Mouse (Mus musculus): ENCODE results near the gene Sdsl. TPM values are rescaled to one million over a fixed set of nuclear protein-coding genes. Genes with fewer than 3 reads are reported as not detected.

Sdsl gene
- polyA plus RNA-seq, 1 experiment = not detected

DNA sequence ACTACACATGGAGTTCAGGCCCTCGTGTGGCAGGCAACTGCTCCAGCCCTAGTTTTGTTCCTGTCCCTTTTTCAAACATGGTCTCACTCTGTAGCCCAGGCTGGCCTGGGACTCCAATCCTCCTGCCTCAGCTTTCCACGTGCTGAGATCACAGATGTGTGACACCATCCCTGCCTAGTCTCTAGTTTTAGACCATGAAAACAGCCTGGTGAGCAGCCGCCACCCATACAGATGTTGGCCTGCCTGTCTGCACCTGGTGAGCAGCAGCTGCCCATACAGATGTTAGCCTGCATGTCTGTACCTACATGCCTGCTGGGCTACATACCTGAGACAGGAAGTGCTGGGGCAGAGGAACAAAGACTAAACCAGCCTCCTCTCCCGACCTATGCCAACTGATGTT is 26.6 kb upstream of the Sdsl start:
- Histone ChIP-seq H3K4me1 (ENCODE audit: control insufficient read depth, insufficient read depth, low read length) (peaks cover 26% of the 10 kb centered on the region), H3K27ac (ENCODE audit: insufficient read depth, low read depth, low read length) (no peak overlapping the region), H3K4me3 (ENCODE audit: insufficient read depth, low read depth, low read length) (no peak overlapping the region)
- TF ChIP-seq CTCF (IDR thresholded peaks at IDR 0.05; ENCODE audit: insufficient read depth, low read depth, low read length) (no peak), POLR2A (IDR thresholded peaks at IDR 0.05; ENCODE audit: insufficient read depth, low read depth, low read length) (no peak)
- WGBS = 94% methylated on average over 4 of the region's 4 CpGs

DNA sequence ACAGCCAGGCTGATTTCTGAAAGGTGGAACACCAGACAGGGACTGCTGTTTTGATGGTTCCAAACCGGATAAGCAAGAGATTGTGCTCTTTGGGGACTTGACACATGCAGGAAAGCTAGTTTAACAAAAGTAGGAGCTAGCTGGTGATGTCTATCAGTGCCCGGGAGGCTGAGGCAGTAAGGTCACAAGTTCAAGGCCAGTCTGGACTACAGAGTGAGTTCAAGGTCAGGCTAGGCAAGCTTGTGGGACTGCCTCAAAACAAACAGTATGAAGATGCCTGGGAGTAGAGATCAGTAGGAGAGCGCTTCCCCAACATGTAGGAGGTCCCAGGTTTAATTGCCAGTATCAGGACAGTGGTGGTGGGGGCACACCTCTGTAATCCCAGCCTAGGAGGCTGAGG is 24.5 kb upstream of the Sdsl start:
- Histone ChIP-seq H3K4me1 (ENCODE audit: control insufficient read depth, insufficient read depth, low read length) (peaks cover 19% of the 10 kb centered on the region), H3K4me3 (ENCODE audit: insufficient read depth, low read depth, low read length) (no peak overlapping the region), H3K27ac (ENCODE audit: insufficient read depth, low read depth, low read length) (no peak overlapping the region)
- WGBS = 94% methylated on average over 3 of the region's 3 CpGs
- no peak for TF ChIP-seq CTCF (IDR thresholded peaks at IDR 0.05; ENCODE audit: insufficient read depth, low read depth, low read length)
- no peak for TF ChIP-seq POLR2A (IDR thresholded peaks at IDR 0.05; ENCODE audit: insufficient read depth, low read depth, low read length)

DNA sequence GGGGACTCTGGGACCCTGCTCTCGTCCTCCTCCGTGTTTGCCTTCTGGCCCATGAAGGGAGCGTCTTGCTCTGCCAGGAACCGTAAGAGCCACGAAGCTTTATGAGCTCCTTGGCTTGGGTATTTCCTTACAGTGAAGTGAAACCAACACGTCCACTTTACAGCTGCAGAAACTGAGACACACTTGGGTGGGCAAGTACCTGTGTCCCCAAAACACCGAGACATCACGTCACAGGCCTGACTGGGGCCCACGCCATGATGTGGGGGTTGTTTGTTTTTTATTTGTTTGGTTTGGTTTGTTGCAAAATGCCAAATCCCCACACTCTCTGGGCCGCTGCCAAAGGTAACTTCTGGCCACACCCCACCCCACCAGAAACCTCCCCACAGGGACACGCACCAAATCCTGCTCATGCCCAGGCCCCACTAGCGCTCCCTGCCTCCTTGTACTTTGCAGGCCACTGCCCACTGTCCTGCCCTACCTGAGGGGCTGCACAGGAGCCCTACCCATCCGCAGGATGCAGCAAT is 23.2 kb upstream of the Sdsl start:
- 91% methylated on average over 13 of the region's 13 CpGs for WGBS
- Histone ChIP-seq H3K4me3 (ENCODE audit: insufficient read depth, low read depth, low read length) (no peak overlapping the region), H3K4me1 (ENCODE audit: control insufficient read depth, insufficient read depth, low read length) (peaks cover 18% of the 10 kb centered on the region), H3K27ac (ENCODE audit: insufficient read depth, low read depth, low read length) (no peak overlapping the region)
- TF ChIP-seq CTCF (IDR thresholded peaks at IDR 0.05; ENCODE audit: insufficient read depth, low read depth, low read length) = no peak
- no peak for TF ChIP-seq POLR2A (IDR thresholded peaks at IDR 0.05; ENCODE audit: insufficient read depth, low read depth, low read length)

DNA sequence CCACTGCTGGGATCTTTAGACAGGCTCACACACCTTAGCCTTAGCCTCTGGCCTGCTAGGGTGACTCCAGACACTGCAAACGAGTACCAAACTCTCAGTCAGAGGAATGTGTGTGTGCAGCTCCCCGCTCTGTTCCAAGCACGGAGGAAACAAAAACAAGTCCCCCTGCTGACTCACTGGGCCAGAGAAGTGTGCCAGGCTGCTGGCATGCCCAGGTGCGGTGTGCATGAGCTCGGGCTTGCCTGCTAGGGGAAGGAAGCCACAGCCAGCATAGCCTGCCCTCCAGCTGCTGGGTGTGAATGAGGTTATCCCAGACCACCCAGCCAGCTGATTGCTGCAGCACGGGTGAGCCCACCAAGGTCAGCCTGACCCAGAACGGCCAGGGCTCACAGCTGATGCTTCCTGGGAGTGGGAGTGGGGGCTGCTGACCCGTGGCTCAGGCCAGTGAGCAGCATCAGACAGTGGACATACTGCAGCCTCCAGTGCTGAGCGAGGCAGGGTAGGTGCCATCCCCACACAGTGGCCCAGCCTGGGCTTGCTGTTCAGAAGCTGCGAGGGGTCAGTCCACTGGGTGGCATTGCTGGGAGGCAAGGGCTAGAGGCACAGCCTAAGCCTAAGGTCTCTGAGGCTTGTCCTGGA is 22.6 kb upstream of the Sdsl start:
- WGBS = 60% methylated on average over 10 of the region's 10 CpGs
- Histone ChIP-seq H3K27ac (ENCODE audit: insufficient read depth, low read depth, low read length) (no peak overlapping the region), H3K4me1 (ENCODE audit: control insufficient read depth, insufficient read depth, low read length) (peaks cover 22% of the 10 kb centered on the region), H3K4me3 (ENCODE audit: insufficient read depth, low read depth, low read length) (no peak overlapping the region)
- no peak for TF ChIP-seq POLR2A (IDR thresholded peaks at IDR 0.05; ENCODE audit: insufficient read depth, low read depth, low read length)
- TF ChIP-seq CTCF (IDR thresholded peaks at IDR 0.05; ENCODE audit: insufficient read depth, low read depth, low read length) = no peak

DNA sequence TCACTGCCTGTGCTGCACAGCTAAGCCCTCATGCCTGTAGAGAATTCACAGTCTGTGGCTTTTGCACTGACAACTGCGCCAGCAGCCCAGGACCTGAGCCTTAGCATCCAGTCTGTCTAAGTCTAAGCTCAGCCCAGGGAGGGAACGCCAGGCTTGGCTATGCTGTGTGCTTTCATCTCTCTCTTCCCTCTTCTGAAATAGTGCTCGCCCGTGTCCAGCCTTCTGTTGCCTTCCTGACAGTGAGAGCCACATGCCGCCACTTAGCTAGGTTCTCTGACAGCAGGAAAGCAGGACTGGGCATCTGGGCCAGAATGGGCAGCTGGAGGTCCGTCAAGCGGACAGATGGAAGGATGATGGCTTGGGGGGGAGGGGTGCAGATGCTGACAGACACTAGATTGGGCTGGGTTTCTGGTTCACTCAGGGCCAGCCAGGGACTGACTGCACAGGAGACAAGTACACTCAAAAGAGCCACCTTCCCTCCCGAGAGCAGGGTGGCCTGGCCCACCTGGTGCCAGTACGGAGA is 21.3 kb upstream of the Sdsl start:
- TF ChIP-seq CTCF (IDR thresholded peaks at IDR 0.05; ENCODE audit: insufficient read depth, low read depth, low read length) = no peak
- TF ChIP-seq POLR2A (IDR thresholded peaks at IDR 0.05; ENCODE audit: insufficient read depth, low read depth, low read length) = no peak
- H3K4me1 ChIP-seq (ENCODE audit: control insufficient read depth, insufficient read depth, low read length) = peaks cover 22% of the 10 kb centered on the region
- no peak overlapping the region for H3K4me3 ChIP-seq (ENCODE audit: insufficient read depth, low read depth, low read length)
- WGBS = 88% methylated on average over 9 of the region's 9 CpGs
- H3K27ac ChIP-seq (ENCODE audit: insufficient read depth, low read depth, low read length) = no peak overlapping the region

DNA sequence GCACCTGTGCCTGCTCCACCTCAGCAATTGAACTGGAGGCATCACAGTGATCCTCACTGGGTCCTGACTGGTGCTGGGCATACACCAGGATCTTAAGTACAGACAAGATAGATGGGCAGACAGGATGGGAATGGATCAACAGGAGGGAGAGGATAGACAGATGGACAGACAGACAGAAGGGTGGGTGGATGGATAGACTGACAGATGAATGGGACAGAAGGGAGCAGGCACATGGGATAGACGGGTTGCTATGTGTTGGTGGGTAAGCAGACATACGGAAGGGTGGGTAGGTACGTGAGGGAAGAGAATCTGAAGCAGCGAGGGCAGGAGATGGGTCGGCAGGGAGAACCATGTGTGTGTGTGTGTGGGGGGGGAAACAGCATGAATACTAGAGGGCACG is 20.8 kb upstream of the Sdsl start:
- Histone ChIP-seq H3K27ac (ENCODE audit: insufficient read depth, low read depth, low read length) (no peak overlapping the region), H3K4me1 (ENCODE audit: control insufficient read depth, insufficient read depth, low read length) (peaks cover 22% of the 10 kb centered on the region), H3K4me3 (ENCODE audit: insufficient read depth, low read depth, low read length) (no peak overlapping the region)
- TF ChIP-seq POLR2A (IDR thresholded peaks at IDR 0.05; ENCODE audit: insufficient read depth, low read depth, low read length) (no peak), CTCF (IDR thresholded peaks at IDR 0.05; ENCODE audit: insufficient read depth, low read depth, low read length) (no peak)
- WGBS = 91% methylated on average over 6 of the region's 6 CpGs

DNA sequence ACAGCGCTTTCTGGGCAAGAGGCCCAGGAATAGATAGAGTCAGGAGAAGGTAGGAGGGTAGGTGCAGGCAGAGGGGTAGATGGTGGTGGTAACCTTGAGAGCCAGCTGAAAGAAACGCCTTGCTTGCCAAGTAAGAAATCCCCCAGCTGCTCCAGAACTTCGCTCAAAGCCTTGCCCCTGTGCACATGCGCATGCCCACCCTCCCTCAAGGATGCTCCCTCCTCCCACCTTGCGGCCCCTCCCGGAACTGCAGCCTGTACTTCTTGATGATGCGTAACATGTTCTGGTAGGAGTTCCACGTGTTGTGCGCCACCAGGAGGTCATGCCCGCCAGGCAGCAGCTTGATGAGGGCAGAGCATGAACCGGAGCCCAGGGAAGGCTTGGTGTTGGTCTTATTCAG is 19.8 kb upstream of the Sdsl start:
- H3K4me1 ChIP-seq (ENCODE audit: control insufficient read depth, insufficient read depth, low read length) = peaks cover 22% of the 10 kb centered on the region
- 61% methylated on average over 11 of the region's 11 CpGs for WGBS
- no peak overlapping the region for H3K4me3 ChIP-seq (ENCODE audit: insufficient read depth, low read depth, low read length)
- TF ChIP-seq POLR2A (IDR thresholded peaks at IDR 0.05; ENCODE audit: insufficient read depth, low read depth, low read length) = no peak
- no peak overlapping the region for H3K27ac ChIP-seq (ENCODE audit: insufficient read depth, low read depth, low read length)

DNA sequence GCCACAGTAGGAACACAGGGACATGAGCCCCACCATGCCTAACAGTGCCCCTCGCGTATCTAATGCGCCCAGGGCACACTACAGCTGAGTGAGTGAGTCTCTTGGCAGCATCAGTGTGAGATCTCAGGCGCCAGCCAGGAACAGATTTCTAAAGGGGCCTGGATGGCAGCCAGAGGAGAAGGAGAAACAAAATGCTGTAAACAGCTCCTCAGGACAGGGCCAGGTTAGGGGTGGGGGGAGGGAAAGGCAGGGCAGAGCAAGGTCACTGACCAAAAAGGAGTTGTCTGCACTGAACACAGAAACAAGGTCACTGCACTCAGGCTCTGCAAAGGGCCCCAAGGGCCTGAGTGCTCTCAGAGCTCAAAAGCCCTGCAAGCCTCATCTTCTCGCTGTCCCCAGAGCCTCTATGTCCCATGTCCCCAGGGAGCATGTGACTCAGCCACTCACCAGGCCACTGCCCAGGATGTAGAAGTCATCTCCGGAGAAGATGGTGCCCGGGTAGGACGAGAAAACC is 18.1 kb upstream of the Sdsl start:
- peak overlapping the region; percentile 50; the same call in 1 of the 2 replicates for H3K27ac ChIP-seq (ENCODE audit: insufficient read depth, low read depth, low read length)
- TF ChIP-seq POLR2A (IDR thresholded peaks at IDR 0.05; ENCODE audit: insufficient read depth, low read depth, low read length) (no peak), CTCF (IDR thresholded peaks at IDR 0.05; ENCODE audit: insufficient read depth, low read depth, low read length) (no peak)
- 52% methylated on average over 8 of the region's 8 CpGs for WGBS
- H3K4me3 ChIP-seq (ENCODE audit: insufficient read depth, low read depth, low read length) = no peak overlapping the region
- peaks cover 22% of the 10 kb centered on the region for H3K4me1 ChIP-seq (ENCODE audit: control insufficient read depth, insufficient read depth, low read length)

DNA sequence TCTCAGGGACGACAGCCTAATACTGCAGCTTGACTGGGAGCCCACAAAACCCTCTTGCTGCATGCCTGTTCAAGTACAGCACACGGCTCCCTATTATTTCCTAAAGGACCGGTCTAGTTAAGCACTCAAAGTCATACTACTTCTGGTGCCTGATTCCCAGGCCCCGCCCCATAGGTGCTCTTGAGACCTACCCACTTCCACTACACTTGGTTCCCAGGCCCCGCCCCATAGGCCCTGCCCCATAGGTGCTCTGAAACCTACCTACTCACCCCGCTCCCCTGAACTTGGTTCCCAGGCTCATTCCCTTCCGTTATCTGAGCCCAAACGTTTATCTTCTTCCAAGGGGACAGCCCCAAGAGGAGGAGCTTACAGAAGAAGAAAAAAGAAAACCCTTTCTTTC is 15.2 kb upstream of the Sdsl start:
- H3K4me1 ChIP-seq (ENCODE audit: control insufficient read depth, insufficient read depth, low read length) = peaks cover 10% of the 10 kb centered on the region
- WGBS = 91% methylated on average over 8 of the region's 8 CpGs
- TF ChIP-seq CTCF (IDR thresholded peaks at IDR 0.05; ENCODE audit: insufficient read depth, low read depth, low read length) = no peak
- no peak for TF ChIP-seq POLR2A (IDR thresholded peaks at IDR 0.05; ENCODE audit: insufficient read depth, low read depth, low read length)
- H3K27ac ChIP-seq (ENCODE audit: insufficient read depth, low read depth, low read length) = no peak overlapping the region
- no peak overlapping the region for H3K4me3 ChIP-seq (ENCODE audit: insufficient read depth, low read depth, low read length)

All from olfactory bulb, adult 2 months (tissue).